Mouse (Mus musculus): ENCODE data around the gene Gm28042.

DNA sequence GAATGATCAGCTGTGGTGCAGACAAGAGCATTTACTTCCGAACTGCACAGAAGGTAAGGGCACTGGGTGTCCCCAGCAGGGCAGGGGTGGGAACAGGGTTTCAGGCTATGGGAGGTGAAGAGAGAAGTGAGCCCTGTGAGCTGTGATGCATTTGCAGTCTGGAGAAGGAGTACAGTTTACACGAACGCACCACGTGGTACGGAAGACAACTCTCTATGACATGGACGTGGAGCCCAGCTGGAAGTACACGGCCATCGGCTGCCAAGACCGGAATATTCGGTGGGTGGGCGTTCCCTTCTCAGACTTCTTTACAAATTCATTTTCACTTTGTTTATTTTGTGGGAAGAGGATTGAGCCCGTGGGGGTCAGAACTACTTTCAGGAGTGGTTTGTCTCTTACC is 9.7 kb upstream of the Gm28042 start:
- TF ChIP-seq POLR2A (IDR thresholded peaks at IDR 0.05; ENCODE audit: low read depth, low read length) = no peak
- no peak for TF ChIP-seq CTCF (IDR thresholded peaks at IDR 0.05; ENCODE audit: borderline replicate concordance, insufficient read depth, low read length)

All from embryonic fibroblast, embryonic 13.5 days (primary cell).